Mouse (Mus musculus): Measurements from ENCODE around the gene Sox6. TPM values are rescaled to one million over a fixed set of nuclear protein-coding genes. Genes with fewer than 3 reads are reported as not detected.
"Not testable (repeated sequence)": the region's sequence is repeated elsewhere in the genome, so short reads cannot be mapped to it uniquely, and the experiment has no call there.

Gene Sox6
- polyA plus RNA-seq (2015; fragmentation: Nextera tagmentation; extraction: Ambion mirVana): 24.3 and 29.3 TPM in 2 replicates

GRCm38 (mm10) chr7:116038511-116038910 lies at the start of gene Sox6:
TSS of gene Sox6 (minus strand) at chr7:116038796.
- Histone ChIP-seq H3K9ac (ENCODE audit: low read depth, low read length) (0 out of 2 replicates have a peak within 1 kb of the TSS, but pooled peaks have one; percentile 27), H3K9me3 (replicated peaks; ENCODE audit: low read length) (no peaks in the 10 kb centered on the region), H3K4me2 (ENCODE audit: low read length) (peak within 1 kb of the TSS; percentile 85), H3K36me3 (ENCODE audit: insufficient read depth, low read length) (no peaks in the 10 kb centered on the region), H3K27me3 (ENCODE audit: insufficient read depth, low read length) (peaks cover 40% of the 10 kb centered on the region), H3K4me3 (replicated peaks; ENCODE audit: low read depth, low read length) (peak within 1 kb of the TSS; percentile 37), H3K27ac (no peak within 1 kb of the TSS), H3K4me1 (replicated peaks; ENCODE audit: insufficient read depth, low read length) (peaks cover 17% of the 10 kb centered on the region)
- ATAC-seq (replicated peaks; ENCODE audit: low FRiP score, low read depth) (no peak), DNase-seq (ENCODE audit: low spot score) (peak; percentile 61)
- WGBS: 1% methylated on average over 11 of the region's 11 CpGs
- no peak for TF ChIP-seq CTCF (IDR thresholded peaks at IDR 0.05; ENCODE audit: low read depth)

- H3K27ac ChIP-seq; H3K9me3 ChIP-seq (replicated peaks; ENCODE audit: low read length); H3K9ac ChIP-seq (ENCODE audit: low read depth, low read length); H3K4me3 ChIP-seq (replicated peaks; ENCODE audit: low read depth, low read length); H3K4me1 ChIP-seq (replicated peaks; ENCODE audit: insufficient read depth, low read length); H3K4me2 ChIP-seq (ENCODE audit: low read length); ATAC-seq (replicated peaks; ENCODE audit: low FRiP score, low read depth); H3K27me3 ChIP-seq (ENCODE audit: insufficient read depth, low read length); DNase-seq (ENCODE audit: low spot score); H3K36me3 ChIP-seq (ENCODE audit: insufficient read depth, low read length): not testable (repeated sequence)
- WGBS: 97% methylated on average over 11 of the region's 11 CpGs
Measured at GRCm38 (mm10) chr7:116084366-116084765, 45.8 kb upstream of the Sox6 start, which contains the start of gene Gm4353. TSS of gene Gm4353 (minus strand) at chr7:116084635.

GRCm38 (mm10) chr7:116060739-116061138 lies 22.1 kb upstream of the Sox6 start:
- no peaks in the 10 kb centered on the region for H3K36me3 ChIP-seq (ENCODE audit: insufficient read depth, low read length)
- H3K27me3 ChIP-seq (ENCODE audit: insufficient read depth, low read length): no peaks in the 10 kb centered on the region
- 66% methylated on average over 1 of the region's 1 CpGs for WGBS
- DNase-seq (ENCODE audit: low spot score) (peak; percentile 3), ATAC-seq (replicated peaks; ENCODE audit: low FRiP score, low read depth) (no peak)
- H3K9ac ChIP-seq (ENCODE audit: low read depth, low read length): no peak overlapping the region
- no peaks in the 10 kb centered on the region for H3K4me1 ChIP-seq (replicated peaks; ENCODE audit: insufficient read depth, low read length)
- H3K4me3 ChIP-seq (replicated peaks; ENCODE audit: low read depth, low read length): no peak overlapping the region
- no peak overlapping the region for H3K4me2 ChIP-seq (ENCODE audit: low read length)
- peak; percentile 50 for TF ChIP-seq CTCF (IDR thresholded peaks at IDR 0.05; ENCODE audit: low read depth)
- no peaks in the 10 kb centered on the region for H3K9me3 ChIP-seq (replicated peaks; ENCODE audit: low read length)
- H3K27ac ChIP-seq: no peak overlapping the region

GRCm38 (mm10) chr7:116040470-116041019 lies 1.9 kb upstream of the Sox6 start:
- DNase-seq (ENCODE audit: low spot score) (no peak), ATAC-seq (replicated peaks; ENCODE audit: low FRiP score, low read depth) (no peak)
- H3K4me1 ChIP-seq (replicated peaks; ENCODE audit: insufficient read depth, low read length): peaks cover 11% of the 10 kb centered on the region
- no peak overlapping the region for H3K27ac ChIP-seq
- H3K4me3 ChIP-seq (replicated peaks; ENCODE audit: low read depth, low read length): no peak overlapping the region
- H3K9me3 ChIP-seq (replicated peaks; ENCODE audit: low read length): no peaks in the 10 kb centered on the region
- TF ChIP-seq CTCF (IDR thresholded peaks at IDR 0.05; ENCODE audit: low read depth): no peak
- peaks cover 30% of the 10 kb centered on the region for H3K27me3 ChIP-seq (ENCODE audit: insufficient read depth, low read length)
- H3K36me3 ChIP-seq (ENCODE audit: insufficient read depth, low read length): no peaks in the 10 kb centered on the region
- no peak overlapping the region; the same call in 1 of the 2 replicates for H3K9ac ChIP-seq (ENCODE audit: low read depth, low read length)
- WGBS: 20% methylated on average over 15 of the region's 15 CpGs
- peak overlapping the region; percentile 85 for H3K4me2 ChIP-seq (ENCODE audit: low read length)

- H3K27ac ChIP-seq: no peak overlapping the region
- WGBS: under 1% methylated on average over 48 of the region's 48 CpGs
- TF ChIP-seq CTCF (IDR thresholded peaks at IDR 0.05; ENCODE audit: low read depth): peak; percentile 92
Measured at GRCm38 (mm10) chr7:116039538-116040466, 1.2 kb upstream of the Sox6 start.

DNA sequence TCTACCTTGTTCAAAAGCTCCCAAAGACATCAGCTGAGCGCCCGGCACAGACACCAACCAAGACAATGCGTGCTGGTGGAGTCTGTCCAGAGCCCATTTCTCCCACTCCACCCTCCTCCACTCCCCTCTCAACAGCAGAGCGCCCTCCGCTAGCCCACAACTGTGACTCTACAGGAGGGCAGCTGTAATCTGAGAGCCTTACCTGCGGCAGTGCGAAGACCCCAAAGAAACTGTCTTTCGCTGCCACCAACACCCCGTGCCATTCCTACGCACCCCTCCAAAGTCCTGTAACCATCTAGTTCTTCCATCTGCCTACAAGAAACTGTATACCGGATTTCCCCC lies 571 bp upstream of the Sox6 start, which contains the start of gene 1110004F10Rik:
Gene 1110004F10Rik (plus strand): TSS at position 202 of the 342 bp plus-strand sequence.
- Histone ChIP-seq H3K36me3 (ENCODE audit: insufficient read depth, low read length) (no peaks in the 10 kb centered on the region), H3K27ac (no peak within 1 kb of the TSS), H3K27me3 (ENCODE audit: insufficient read depth, low read length) (peaks cover 40% of the 10 kb centered on the region), H3K4me2 (ENCODE audit: low read length) (peak within 1 kb of the TSS; percentile 85), H3K4me3 (replicated peaks; ENCODE audit: low read depth, low read length) (peak within 1 kb of the TSS; percentile 37), H3K9me3 (replicated peaks; ENCODE audit: low read length) (no peaks in the 10 kb centered on the region), H3K9ac (ENCODE audit: low read depth, low read length) (0 out of 2 replicates have a peak within 1 kb of the TSS, but pooled peaks have one; percentile 27), H3K4me1 (replicated peaks; ENCODE audit: insufficient read depth, low read length) (peaks cover 16% of the 10 kb centered on the region)
- WGBS: 0% methylated on average over 11 of the region's 11 CpGs
- TF ChIP-seq CTCF (IDR thresholded peaks at IDR 0.05; ENCODE audit: low read depth): no peak
- no peak for DNase-seq (ENCODE audit: low spot score)
- no peak for ATAC-seq (replicated peaks; ENCODE audit: low FRiP score, low read depth)

More at GRCm38 (mm10) chr7:116039538-116040466, 1.2 kb upstream of the Sox6 start:
- Histone ChIP-seq H3K4me2 (ENCODE audit: low read length) (peak overlapping the region; percentile 85), H3K27me3 (ENCODE audit: insufficient read depth, low read length) (peaks cover 38% of the 10 kb centered on the region), H3K36me3 (ENCODE audit: insufficient read depth, low read length) (no peaks in the 10 kb centered on the region), H3K4me3 (replicated peaks; ENCODE audit: low read depth, low read length) (peak overlapping the region; percentile 37), H3K9ac (ENCODE audit: low read depth, low read length) (0 out of 2 replicates have a peak overlapping the region, but pooled peaks have one; percentile 27), H3K9me3 (replicated peaks; ENCODE audit: low read length) (no peaks in the 10 kb centered on the region), H3K4me1 (replicated peaks; ENCODE audit: insufficient read depth, low read length) (peaks cover 11% of the 10 kb centered on the region)
- DNase-seq (ENCODE audit: low spot score): peak; percentile 89
- peak; percentile 78 for ATAC-seq (replicated peaks; ENCODE audit: low FRiP score, low read depth)

Measured in kidney, postnatal 0 days (tissue).